Mouse (Mus musculus) layer of hippocampus, postnatal 10 days (tissue): ENCODE data around the gene Tnfsf18. TPM values are rescaled to one million over a fixed set of nuclear protein-coding genes. Genes with fewer than 3 reads are reported as not detected.

Experiments
- total RNA-seq, 2 experiments: library from RNA; stranded (reverse); gene quantifications; 2 replicates each; pipeline ENCODE4 v1.2.3; 2021

Tnfsf18 gene
- total RNA-seq, 2 experiments from 2014 or later: not detected

Other genes with a start within 250 kb of the Tnfsf18 start
- gene Prdx6, start 243.4 kb upstream of the Tnfsf18 start, total RNA-seq: 100 to 1,000 TPM; 214 to 229 TPM
- not detected for gene Tnfsf4, start 99.2 kb upstream of the Tnfsf18 start, total RNA-seq